Mouse (Mus musculus) neural tube, embryonic 12.5 days (tissue): ENCODE results near the gene Nefh. TPM values are rescaled to one million over a fixed set of nuclear protein-coding genes. Genes with fewer than 3 reads are reported as not detected.

Experiments
- ATAC-seq: fragments of 200-750 bp; cut with Nextera tagmentation; 2 replicates; pipeline ENCODE4 v1.8.0; 2017; ENCODE audit warnings: low read depth, mild to moderate bottlenecking, moderate TSS enrichment, moderate library complexity; ENCODE audit not compliant: low FRiP score
- H3K27ac ChIP-seq: fragments of 300-500 bp; sonication (generic); 2 replicates; pipeline ENCODE4 v1.5.1; 2016
- H3K27me3 ChIP-seq: fragments of 300-500 bp; sonication (generic); replicated peaks from 2 replicates; pipeline ENCODE4 v1.6.1; 2016; ENCODE audit warnings: mild to moderate bottlenecking
- H3K36me3 ChIP-seq: fragments of 300-500 bp; sonication (generic); 2 replicates; pipeline ENCODE4 v1.6.1; 2016; ENCODE audit warnings: mild to moderate bottlenecking
- H3K4me1 ChIP-seq: fragments of 300-500 bp; sonication (generic); 2 replicates; pipeline ENCODE4 v1.6.1; 2016
- H3K4me2 ChIP-seq: fragments of 300-500 bp; sonication (generic); replicated peaks from 2 replicates; pipeline ENCODE4 v1.6.1; 2016; ENCODE audit warnings: mild to moderate bottlenecking
- H3K4me3 ChIP-seq: fragments of 300-500 bp; sonication (generic); 2 replicates; pipeline ENCODE4 v1.5.1; 2016
- H3K9ac ChIP-seq: fragments of 300-500 bp; sonication (generic); 2 replicates; pipeline ENCODE4 v1.6.1; 2016; ENCODE audit warnings: mild to moderate bottlenecking
- H3K9me3 ChIP-seq: fragments of 300-500 bp; sonication (generic); 2 replicates; pipeline ENCODE4 v1.6.1; 2016; ENCODE audit warnings: mild to moderate bottlenecking
- WGBS: fragments of 180-500 bp; shearing (Covaris S2); methylation state at CpG from one replicate; pipeline ENCODE4 v1.1.7; 2016; 5-methylcytosine and 5-hydroxymethylcytosine counted together
- microRNA-seq: library from miRNA; unstranded; fragments of <30 nt; microRNA quantifications from one replicate; pipeline ENCODE4, GENCODE M21; 2017
- polyA plus RNA-seq: library from polyadenylated mRNA; unstranded; fragments of >200 nt; fragmentation: Nextera tagmentation; extraction: Ambion mirVana; gene quantifications from 2 replicates; pipeline ENCODE4 v1.2.1, GENCODE M21; 2016

Gene Nefh
- polyA plus RNA-seq, 1 experiment from 2014 or later = 5.4 TPM

GRCm38 (mm10) chr11:4894848-4895816 lies 52.7 kb downstream of the Nefh start, which contains the start of gene Thoc5:
Thoc5 (plus strand) TSS chr11:4895320.
- Histone ChIP-seq H3K4me1 (peaks cover 5% of the 10 kb centered on the region; the same call in 1 of the 2 replicates), H3K27ac (peak within 1 kb of the TSS; percentile 46), H3K4me3 (peak within 1 kb of the TSS; percentile 80), H3K27me3 (no peaks in the 10 kb centered on the region), H3K9ac (peak within 1 kb of the TSS; percentile 83), H3K9me3 (no peaks in the 10 kb centered on the region), H3K4me2 (peak within 1 kb of the TSS; percentile 82), H3K36me3 (peaks cover 48% of the 10 kb centered on the region)
- 3% methylated on average over 52 of the region's 52 CpGs for WGBS
- peak; percentile 93 for ATAC-seq

Small RNA genes within 50 kb of the gene (microRNA-seq; reads per million reads assigned to microRNA genes)
- not detected for gene Mir6918

Other genes with a start within 250 kb of the Nefh start
- gene Uqcr10, start 243.7 kb downstream of the Nefh start, polyA plus RNA-seq = 518 and 541 TPM in 2 replicates
- gene Zmat5, start 243.4 kb downstream of the Nefh start, polyA plus RNA-seq = 79.2 and 82.7 TPM in 2 replicates
- 5.1 TPM in 2 replicates for gene Cabp7, start 201.3 kb downstream of the Nefh start, polyA plus RNA-seq
- 77.2 and 78.4 TPM in 2 replicates for gene Nf2, start 98.5 kb downstream of the Nefh start, polyA plus RNA-seq
- gene Nipsnap1, start 74.1 kb downstream of the Nefh start, polyA plus RNA-seq = 96.6 and 101 TPM in 2 replicates
- gene Thoc5, start 52.7 kb downstream of the Nefh start, polyA plus RNA-seq = 51.1 and 53.6 TPM in 2 replicates
- 71.9 and 82.7 TPM in 2 replicates for gene Ap1b1, start 38.8 kb upstream of the Nefh start, polyA plus RNA-seq
- gene Rasl10a, start 110.1 kb upstream of the Nefh start, polyA plus RNA-seq = 0.75 and 0.92 TPM in 2 replicates
- 36.5 and 39.9 TPM in 2 replicates for gene Gas2l1, start 117.3 kb upstream of the Nefh start, polyA plus RNA-seq
- gene Rhbdd3, start 150.9 kb upstream of the Nefh start, polyA plus RNA-seq = 26.7 and 26.9 TPM in 2 replicates
- 819 and 832 TPM in 2 replicates for gene Ewsr1, start 151.2 kb upstream of the Nefh start, polyA plus RNA-seq
- gene Emid1, start 204.2 kb upstream of the Nefh start, polyA plus RNA-seq = 27.6 and 28.7 TPM in 2 replicates